Mouse (Mus musculus): ENCODE data around the gene Gm19402. TPM values are rescaled to one million over a fixed set of nuclear protein-coding genes. Genes with fewer than 3 reads are reported as not detected.
"Not testable (repeated sequence)": the region's sequence is repeated elsewhere in the genome, so short reads cannot be mapped to it uniquely, and the experiment has no call there.

Gm19402 gene
- polyA plus RNA-seq (2016; fragmentation: Nextera tagmentation; extraction: Ambion mirVana): not detected in 2 replicates

DNA sequence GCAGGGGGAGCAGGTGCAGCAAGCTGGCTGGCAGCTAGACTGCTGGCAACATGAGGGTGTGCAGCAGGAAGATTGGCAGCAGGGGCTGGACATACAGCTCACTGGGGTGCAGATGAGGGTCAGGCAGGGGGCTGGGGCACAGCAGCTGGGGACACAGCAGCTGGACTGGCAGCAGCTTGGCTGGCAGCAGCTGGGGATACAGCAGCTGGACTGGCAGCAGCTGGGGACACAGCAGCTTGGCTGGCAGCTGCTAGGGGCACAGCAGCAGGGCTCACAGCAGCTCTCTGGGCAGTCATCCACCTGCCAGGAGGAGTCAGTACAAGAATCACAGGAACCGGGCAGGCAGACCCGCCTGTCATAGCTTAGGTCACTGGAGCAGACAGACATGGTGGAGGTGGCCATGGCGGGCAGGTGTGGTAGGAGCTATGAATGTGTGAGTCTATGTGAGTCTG is at the start of gene Gm19402:
Gene Gm19402, minus strand, starts transcription at position 402 of the 452 bp plus-strand sequence.
- H3K9me3 ChIP-seq (replicated peaks); H3K4me3 ChIP-seq; H3K27ac ChIP-seq (ENCODE audit: poor library complexity, severe bottlenecking); H3K36me3 ChIP-seq; H3K9ac ChIP-seq; H3K4me2 ChIP-seq; ATAC-seq (ENCODE audit: insufficient number of reproducible peaks, low FRiP score); H3K4me1 ChIP-seq (replicated peaks): not testable (repeated sequence)
- WGBS: 69% methylated on average over 3 of the region's 3 CpGs
- peaks cover 77% of the 10 kb centered on the region for H3K27me3 ChIP-seq (replicated peaks)

DNA sequence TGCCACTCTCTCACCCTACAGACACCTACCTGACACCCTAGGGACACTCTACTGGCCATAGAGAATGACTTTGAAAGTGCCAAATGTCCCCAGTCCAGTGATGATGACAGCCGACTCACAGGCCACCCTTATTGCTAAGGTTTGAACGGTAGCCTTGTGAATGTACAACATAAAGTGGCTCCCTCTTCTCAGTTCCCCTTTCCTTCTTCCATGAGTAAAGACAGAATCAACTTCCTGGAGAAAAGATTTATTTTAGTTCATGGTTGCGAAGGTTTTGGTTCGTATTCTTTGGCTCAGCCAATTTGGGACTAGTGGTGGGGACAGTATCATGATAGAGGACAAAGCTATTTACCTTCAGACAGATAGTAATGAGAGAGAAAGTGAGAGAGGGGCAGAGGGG is 48.4 kb upstream of the Gm19402 start:
- ATAC-seq (ENCODE audit: insufficient number of reproducible peaks, low FRiP score): no peak
- Histone ChIP-seq H3K4me2 (no peak overlapping the region), H3K4me1 (replicated peaks) (no peaks in the 10 kb centered on the region), H3K4me3 (no peak overlapping the region), H3K27ac (ENCODE audit: poor library complexity, severe bottlenecking) (no peak overlapping the region), H3K9me3 (replicated peaks) (peaks cover 10% of the 10 kb centered on the region), H3K9ac (no peak overlapping the region), H3K27me3 (replicated peaks) (no peaks in the 10 kb centered on the region), H3K36me3 (no peaks in the 10 kb centered on the region; the same call in 1 of the 2 replicates)
- 73% methylated on average over 4 of the region's 4 CpGs for WGBS

DNA sequence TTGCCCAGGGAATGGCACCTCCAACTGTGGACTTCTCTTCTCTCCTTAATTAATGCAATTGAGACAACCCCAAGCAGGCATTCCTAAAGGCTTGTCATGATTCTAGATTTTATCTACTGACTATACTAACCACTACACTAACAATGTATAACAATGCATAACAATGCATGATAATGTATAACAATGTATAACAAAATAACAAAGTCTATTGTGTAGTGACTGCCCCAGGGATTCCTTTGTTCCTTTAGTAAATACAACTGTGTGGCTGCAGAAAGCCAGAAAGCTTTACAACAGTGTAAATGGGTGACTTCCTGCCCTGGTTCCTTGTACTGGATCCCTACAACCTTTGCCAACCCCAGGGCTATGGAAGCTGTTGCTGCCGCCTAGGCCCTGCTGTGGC is 45.4 kb upstream of the Gm19402 start:
- H3K4me3 ChIP-seq: no peak overlapping the region
- WGBS: 91% methylated on average over 1 of the region's 1 CpGs
- H3K36me3 ChIP-seq: no peaks in the 10 kb centered on the region; the same call in 1 of the 2 replicates
- no peak overlapping the region for H3K27ac ChIP-seq (ENCODE audit: poor library complexity, severe bottlenecking)
- peaks cover 10% of the 10 kb centered on the region for H3K9me3 ChIP-seq (replicated peaks)
- no peaks in the 10 kb centered on the region for H3K4me1 ChIP-seq (replicated peaks)
- ATAC-seq (ENCODE audit: insufficient number of reproducible peaks, low FRiP score): no peak
- no peaks in the 10 kb centered on the region for H3K27me3 ChIP-seq (replicated peaks)
- H3K4me2 ChIP-seq: no peak overlapping the region
- H3K9ac ChIP-seq: no peak overlapping the region

DNA sequence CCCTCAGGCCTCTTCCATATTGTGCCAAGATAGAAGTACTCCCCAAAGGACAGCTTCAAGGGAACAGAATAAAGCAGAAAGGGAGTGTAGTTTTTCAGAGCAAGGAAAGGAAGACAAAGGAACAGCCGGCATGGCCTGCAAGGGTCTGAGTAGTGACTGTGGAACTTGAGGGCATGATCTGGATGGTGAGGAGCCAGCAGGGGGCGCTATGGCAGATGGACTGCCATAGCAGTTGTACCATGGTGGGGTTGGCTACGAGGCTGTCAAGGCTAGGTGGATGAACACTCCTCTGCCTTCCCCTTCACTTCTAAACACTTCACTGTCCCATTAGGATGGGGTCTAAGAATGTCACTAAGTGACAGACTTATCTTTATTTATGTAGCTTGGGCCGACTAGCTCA is 38.7 kb upstream of the Gm19402 start:
- Histone ChIP-seq H3K4me2 (no peak overlapping the region), H3K4me3 (no peak overlapping the region), H3K27me3 (replicated peaks) (no peaks in the 10 kb centered on the region; the same call in 1 of the 2 replicates), H3K4me1 (replicated peaks) (no peaks in the 10 kb centered on the region), H3K9ac (no peak overlapping the region), H3K27ac (ENCODE audit: poor library complexity, severe bottlenecking) (no peak overlapping the region), H3K36me3 (no peaks in the 10 kb centered on the region), H3K9me3 (replicated peaks) (no peaks in the 10 kb centered on the region)
- 46% methylated on average over 4 of the region's 4 CpGs for WGBS
- ATAC-seq (ENCODE audit: insufficient number of reproducible peaks, low FRiP score): no peak

DNA sequence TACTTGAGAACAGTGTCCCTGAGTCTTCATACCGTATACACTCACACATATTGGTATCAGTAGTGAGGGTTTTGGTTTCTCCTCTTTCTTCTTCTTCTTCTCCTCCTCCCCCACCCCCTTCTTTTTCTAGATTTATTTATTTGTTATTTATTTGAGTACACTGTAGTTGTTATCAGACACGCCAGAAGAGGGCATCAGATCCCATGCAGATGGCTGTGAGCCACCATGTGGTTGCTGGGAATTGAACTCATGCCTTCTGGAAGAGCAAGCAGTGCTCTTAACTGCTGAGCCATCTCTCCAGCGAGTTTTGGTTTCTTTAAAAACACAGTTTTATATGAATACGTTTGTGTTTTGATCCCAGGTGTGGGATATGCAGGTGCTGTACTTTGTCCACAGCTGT is 37.7 kb upstream of the Gm19402 start:
- no peak overlapping the region for H3K9ac ChIP-seq
- 65% methylated on average over 4 of the region's 4 CpGs for WGBS
- no peak overlapping the region for H3K4me2 ChIP-seq
- no peak for ATAC-seq (ENCODE audit: insufficient number of reproducible peaks, low FRiP score)
- no peaks in the 10 kb centered on the region for H3K36me3 ChIP-seq
- no peak overlapping the region for H3K27ac ChIP-seq (ENCODE audit: poor library complexity, severe bottlenecking)
- no peaks in the 10 kb centered on the region for H3K9me3 ChIP-seq (replicated peaks)
- no peaks in the 10 kb centered on the region for H3K4me1 ChIP-seq (replicated peaks)
- no peaks in the 10 kb centered on the region; the same call in 1 of the 2 replicates for H3K27me3 ChIP-seq (replicated peaks)
- no peak overlapping the region for H3K4me3 ChIP-seq

DNA sequence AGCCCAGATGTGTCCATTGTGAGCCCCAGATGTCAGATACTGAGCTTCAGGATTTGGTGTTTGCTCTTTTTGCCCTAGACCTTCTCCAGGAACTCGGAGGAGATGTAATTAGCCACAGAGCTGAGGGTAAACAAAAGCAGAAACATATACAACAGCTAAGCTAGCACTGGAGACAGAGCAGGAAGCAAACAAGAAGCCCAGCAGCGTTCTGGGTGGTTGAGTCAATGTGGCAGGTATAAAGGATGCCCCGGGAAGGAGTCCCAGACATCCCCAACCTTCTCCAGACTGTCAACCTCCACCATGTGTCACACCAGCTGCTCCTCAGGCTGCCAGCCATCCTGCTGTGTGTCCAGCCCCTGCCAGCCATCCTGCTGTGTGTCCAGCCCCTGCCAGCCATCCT is 35.6 kb upstream of the Gm19402 start, which contains the start of gene Gm10100:
Gene Gm10100, plus strand, starts transcription at position 301 of the 400 bp plus-strand sequence.
- Histone ChIP-seq H3K4me3 (no peak within 1 kb of the TSS), H3K36me3 (no peaks in the 10 kb centered on the region), H3K27ac (ENCODE audit: poor library complexity, severe bottlenecking) (no peak within 1 kb of the TSS), H3K9ac (no peak within 1 kb of the TSS), H3K27me3 (replicated peaks) (no peaks in the 10 kb centered on the region; the same call in 1 of the 2 replicates), H3K4me2 (no peak within 1 kb of the TSS), H3K4me1 (replicated peaks) (no peaks in the 10 kb centered on the region), H3K9me3 (replicated peaks) (no peaks in the 10 kb centered on the region)
- WGBS: 27% methylated on average over 3 of the region's 3 CpGs
- ATAC-seq (ENCODE audit: insufficient number of reproducible peaks, low FRiP score): no peak

DNA sequence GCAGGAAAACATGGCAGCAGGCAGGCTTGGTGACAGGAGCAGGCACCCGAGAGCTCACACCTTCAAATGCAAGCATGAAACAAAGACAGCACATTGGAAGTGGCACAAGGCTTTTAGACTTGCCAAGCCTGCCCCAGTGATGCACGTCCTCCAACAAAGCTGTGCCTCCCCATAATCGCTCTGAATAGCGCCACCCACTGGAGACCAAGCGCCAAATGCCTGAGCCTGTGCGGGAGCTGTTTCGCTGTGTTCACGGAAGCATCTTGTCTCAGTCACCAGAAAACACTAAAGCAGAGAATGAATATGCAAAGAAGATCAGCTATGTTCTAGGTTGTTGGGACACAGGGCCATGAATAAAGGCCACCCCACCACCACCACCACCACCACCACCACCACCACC is 34.3 kb upstream of the Gm19402 start:
- Histone ChIP-seq H3K9me3 (replicated peaks) (peaks cover 6% of the 10 kb centered on the region; the same call in 1 of the 2 replicates), H3K27ac (ENCODE audit: poor library complexity, severe bottlenecking) (no peak overlapping the region), H3K4me3 (no peak overlapping the region), H3K4me2 (no peak overlapping the region), H3K4me1 (replicated peaks) (no peaks in the 10 kb centered on the region), H3K36me3 (no peaks in the 10 kb centered on the region), H3K9ac (no peak overlapping the region), H3K27me3 (replicated peaks) (no peaks in the 10 kb centered on the region; the same call in 1 of the 2 replicates)
- no peak for ATAC-seq (ENCODE audit: insufficient number of reproducible peaks, low FRiP score)
- WGBS: 76% methylated on average over 8 of the region's 8 CpGs

DNA sequence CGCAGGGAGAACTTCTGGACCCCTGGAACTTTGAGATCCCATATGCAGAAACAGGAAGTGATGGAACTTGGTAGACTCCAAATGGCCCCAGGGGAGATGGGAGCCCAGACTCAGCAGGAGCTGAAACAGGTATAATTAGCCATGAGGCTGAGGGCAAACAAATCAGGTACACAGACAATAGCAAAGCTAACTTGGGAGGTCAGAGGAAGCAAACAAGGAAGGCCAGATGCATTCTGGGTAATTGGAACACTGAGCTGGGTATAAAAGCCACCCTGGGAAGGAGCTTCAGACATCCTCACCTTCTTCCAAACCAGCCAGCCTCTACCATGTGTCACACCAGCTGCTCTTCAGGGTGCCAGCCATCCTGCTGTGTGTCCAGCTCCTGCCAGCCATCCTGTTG is 29.7 kb upstream of the Gm19402 start, which contains the start of gene Krtap12-1:
Gene Krtap12-1, plus strand, starts transcription at position 301 of the 400 bp plus-strand sequence.
- not testable (repeated sequence) for H3K4me2 ChIP-seq; H3K27me3 ChIP-seq (replicated peaks); H3K4me1 ChIP-seq (replicated peaks); H3K36me3 ChIP-seq; ATAC-seq (ENCODE audit: insufficient number of reproducible peaks, low FRiP score); H3K27ac ChIP-seq (ENCODE audit: poor library complexity, severe bottlenecking); H3K9me3 ChIP-seq (replicated peaks); H3K9ac ChIP-seq; H3K4me3 ChIP-seq
- 74% methylated on average over 1 of the region's 1 CpGs for WGBS

DNA sequence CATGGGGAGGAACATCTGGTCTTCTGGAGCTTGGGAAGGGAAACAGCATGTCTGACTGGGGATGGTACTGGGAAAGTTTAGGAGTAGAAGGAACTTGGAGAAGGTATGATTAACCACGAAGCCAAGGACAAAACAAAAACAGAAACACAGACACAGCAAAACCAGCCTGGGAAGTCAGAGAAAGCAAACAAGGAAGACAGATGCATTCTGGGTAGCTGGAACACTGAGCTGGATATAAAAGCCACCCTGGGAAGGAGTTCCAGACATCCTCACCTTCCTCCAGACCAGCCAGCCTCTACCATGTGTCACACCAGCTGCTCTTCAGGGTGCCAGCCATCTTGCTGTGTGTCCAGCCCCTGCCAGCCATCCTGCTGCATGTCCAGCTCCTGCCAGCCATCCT is 24.9 kb upstream of the Gm19402 start, which contains the start of gene Gm10142:
Gene Gm10142, plus strand, starts transcription at position 301 of the 400 bp plus-strand sequence.
- Histone ChIP-seq H3K36me3 (no peaks in the 10 kb centered on the region), H3K9ac (no peak within 1 kb of the TSS), H3K4me3 (no peak within 1 kb of the TSS), H3K27ac (ENCODE audit: poor library complexity, severe bottlenecking) (no peak within 1 kb of the TSS), H3K4me1 (replicated peaks) (no peaks in the 10 kb centered on the region), H3K27me3 (replicated peaks) (no peaks in the 10 kb centered on the region), H3K9me3 (replicated peaks) (peaks cover 12% of the 10 kb centered on the region; the same call in 1 of the 2 replicates), H3K4me2 (no peak within 1 kb of the TSS)
- WGBS: 69% methylated on average over 1 of the region's 1 CpGs
- ATAC-seq (ENCODE audit: insufficient number of reproducible peaks, low FRiP score): no peak

DNA sequence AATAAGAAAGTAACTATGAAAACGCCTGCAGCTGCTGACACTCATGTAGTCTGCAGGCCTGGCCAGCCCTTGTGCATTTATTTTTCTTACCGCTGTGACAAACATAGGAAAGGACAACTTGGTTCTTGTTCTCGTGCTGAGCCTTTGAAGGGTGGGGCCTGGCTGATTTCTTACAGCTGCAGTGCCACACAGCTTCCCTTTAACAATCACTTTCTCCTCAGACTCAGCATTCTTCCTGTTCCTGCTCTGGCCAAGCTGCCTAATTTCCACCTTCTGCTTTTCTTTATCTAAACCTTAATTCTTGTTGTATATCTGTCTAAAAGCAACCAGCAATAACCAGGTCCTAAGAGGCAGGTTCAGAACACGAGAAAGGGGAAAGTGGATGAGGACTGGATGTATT is 23.2 kb upstream of the Gm19402 start:
- 41% methylated on average over 4 of the region's 4 CpGs for WGBS
- Histone ChIP-seq H3K4me2 (no peak overlapping the region), H3K4me3 (no peak overlapping the region), H3K4me1 (replicated peaks) (no peaks in the 10 kb centered on the region), H3K9ac (no peak overlapping the region), H3K36me3 (no peaks in the 10 kb centered on the region), H3K9me3 (replicated peaks) (0 out of 2 replicates have a peak, but pooled peaks cover 6% of the 10 kb centered on the region), H3K27me3 (replicated peaks) (no peaks in the 10 kb centered on the region), H3K27ac (ENCODE audit: poor library complexity, severe bottlenecking) (no peak overlapping the region)
- ATAC-seq (ENCODE audit: insufficient number of reproducible peaks, low FRiP score): no peak

DNA sequence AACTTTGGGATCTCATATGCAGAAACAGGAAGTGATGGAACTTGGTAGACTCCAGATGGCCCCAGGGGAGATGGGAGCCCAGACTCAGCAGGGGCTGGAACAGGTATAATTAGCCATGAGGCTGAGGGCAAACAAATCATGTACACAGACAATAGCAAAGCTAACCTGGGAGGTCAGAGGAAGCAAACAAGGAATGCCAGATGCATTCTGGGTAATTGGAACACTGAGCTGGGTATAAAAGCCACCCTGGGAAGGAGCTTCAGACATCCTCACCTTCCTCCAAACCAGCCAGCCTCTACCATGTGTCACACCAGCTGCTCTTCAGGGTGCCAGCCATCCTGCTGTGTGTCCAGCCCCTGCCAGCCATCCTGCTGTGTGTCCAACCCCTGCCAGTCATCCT is 20.6 kb upstream of the Gm19402 start, which contains the start of gene Gm10024:
Gene Gm10024, plus strand, starts transcription at position 301 of the 400 bp plus-strand sequence.
- not testable (repeated sequence) for H3K4me3 ChIP-seq; H3K4me1 ChIP-seq (replicated peaks); H3K27me3 ChIP-seq (replicated peaks); ATAC-seq (ENCODE audit: insufficient number of reproducible peaks, low FRiP score); H3K27ac ChIP-seq (ENCODE audit: poor library complexity, severe bottlenecking); H3K9ac ChIP-seq; H3K36me3 ChIP-seq; H3K4me2 ChIP-seq
- H3K9me3 ChIP-seq (replicated peaks): 0 out of 2 replicates have a peak, but pooled peaks cover 13% of the 10 kb centered on the region

DNA sequence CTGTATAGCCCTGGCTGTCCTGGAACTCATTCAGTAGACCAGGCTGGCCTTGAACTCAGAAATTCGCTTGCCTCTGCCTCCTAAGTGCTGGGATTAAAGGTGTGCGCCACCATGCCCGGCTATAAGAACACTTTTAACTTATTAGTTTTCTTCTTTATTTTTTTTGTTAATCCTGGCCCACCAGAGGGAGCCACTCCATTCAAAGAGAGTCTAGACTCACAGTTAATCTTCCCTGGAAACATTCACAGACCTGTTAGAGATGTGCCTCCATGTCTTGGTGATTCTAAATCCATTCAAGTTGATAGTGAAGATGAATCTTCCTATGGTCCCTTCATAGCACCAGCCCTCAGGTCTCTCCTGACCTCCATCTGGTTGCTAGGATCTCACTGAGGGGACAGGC is 19.3 kb upstream of the Gm19402 start:
- no peak for ATAC-seq (ENCODE audit: insufficient number of reproducible peaks, low FRiP score)
- H3K27ac ChIP-seq (ENCODE audit: poor library complexity, severe bottlenecking): no peak overlapping the region
- H3K9me3 ChIP-seq (replicated peaks): 0 out of 2 replicates have a peak, but pooled peaks cover 13% of the 10 kb centered on the region
- H3K4me2 ChIP-seq: no peak overlapping the region
- H3K36me3 ChIP-seq: no peaks in the 10 kb centered on the region
- no peak overlapping the region for H3K9ac ChIP-seq
- WGBS: 73% methylated on average over 3 of the region's 3 CpGs
- H3K27me3 ChIP-seq (replicated peaks): no peaks in the 10 kb centered on the region
- H3K4me3 ChIP-seq: no peak overlapping the region
- H3K4me1 ChIP-seq (replicated peaks): no peaks in the 10 kb centered on the region
